Mouse (Mus musculus) liver, embryonic 12.5 days (tissue): ENCODE measurements around the gene Rmi2. TPM values are rescaled to one million over a fixed set of nuclear protein-coding genes. Genes with fewer than 3 reads are reported as not detected.

Experiments
- ATAC-seq: fragments of 200-750 bp; cut with Nextera tagmentation; 2 replicates; pipeline ENCODE4 v1.8.0; 2017; ENCODE audit warnings: moderate number of reproducible peaks, mild to moderate bottlenecking, moderate library complexity
- H3K27ac ChIP-seq: fragments of 300-500 bp; sonication (generic); 2 replicates; pipeline ENCODE4 v1.5.1; 2016; ENCODE audit warnings: mild to moderate bottlenecking
- H3K27me3 ChIP-seq: fragments of 300-500 bp; sonication (generic); replicated peaks from 2 replicates; pipeline ENCODE4 v1.6.1; 2016; ENCODE audit warnings: mild to moderate bottlenecking, moderate library complexity
- H3K36me3 ChIP-seq: fragments of 300-500 bp; sonication (generic); 2 replicates; pipeline ENCODE4 v1.6.1; 2016; ENCODE audit warnings: mild to moderate bottlenecking, moderate library complexity
- H3K4me1 ChIP-seq: fragments of 300-500 bp; sonication (generic); 2 replicates; pipeline ENCODE4 v1.6.1; 2016
- H3K4me2 ChIP-seq: fragments of 300-500 bp; sonication (generic); 2 replicates; pipeline ENCODE4 v1.6.1; 2016; ENCODE audit warnings: mild to moderate bottlenecking, moderate library complexity
- H3K4me3 ChIP-seq: fragments of 300-500 bp; sonication (generic); 2 replicates; pipeline ENCODE4 v1.5.1; 2016; ENCODE audit warnings: mild to moderate bottlenecking, moderate library complexity
- H3K9ac ChIP-seq: fragments of 300-500 bp; sonication (generic); 2 replicates; pipeline ENCODE4 v1.6.1; 2016; ENCODE audit warnings: mild to moderate bottlenecking, moderate library complexity
- H3K9me3 ChIP-seq: fragments of 300-500 bp; sonication (generic); replicated peaks from 2 replicates; pipeline ENCODE4 v1.6.1; 2016; ENCODE audit warnings: mild to moderate bottlenecking, moderate library complexity
- WGBS: fragments of 180-500 bp; shearing (Covaris S2); methylation state at CpG from one replicate; pipeline ENCODE4 v1.1.7; 2016; ENCODE audit not compliant: insufficient replicate concordance; 5-methylcytosine and 5-hydroxymethylcytosine counted together
- polyA plus RNA-seq: library from polyadenylated mRNA; unstranded; fragments of >200 nt; fragmentation: Nextera tagmentation; extraction: Ambion mirVana; gene quantifications from 2 replicates; pipeline ENCODE4 v1.2.1, GENCODE M21; 2016

Gene Rmi2
- polyA plus RNA-seq, 1 experiment from 2014 or later: 3.8 TPM

DNA sequence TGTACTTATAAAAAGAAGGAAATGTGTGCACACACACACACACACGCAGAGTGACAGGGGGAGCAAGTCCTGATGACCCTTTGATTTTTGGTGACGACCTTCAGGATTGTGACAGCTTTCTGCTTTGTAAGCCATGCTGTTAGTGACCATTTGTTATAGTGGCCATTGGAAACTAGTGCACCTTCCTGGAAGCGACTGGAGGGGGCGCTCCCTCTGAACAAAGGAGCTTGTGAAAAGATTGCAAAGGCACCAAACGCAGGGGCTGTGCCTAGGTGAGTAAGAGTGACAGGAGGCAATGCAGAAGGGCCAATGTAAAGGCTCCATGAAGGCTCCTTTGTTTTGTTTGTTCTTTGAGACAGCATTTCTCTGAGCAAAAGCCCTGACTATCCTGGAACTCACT is 68.0 kb downstream of the Rmi2 start:
- WGBS: 37% methylated on average over 5 of the region's 5 CpGs
- no peak for ATAC-seq
- Histone ChIP-seq H3K9ac (no peak overlapping the region), H3K36me3 (no peaks in the 10 kb centered on the region), H3K4me2 (no peak overlapping the region), H3K27me3 (no peaks in the 10 kb centered on the region), H3K4me1 (peaks cover 13% of the 10 kb centered on the region), H3K9me3 (no peaks in the 10 kb centered on the region), H3K4me3 (no peak overlapping the region), H3K27ac (no peak overlapping the region)

DNA sequence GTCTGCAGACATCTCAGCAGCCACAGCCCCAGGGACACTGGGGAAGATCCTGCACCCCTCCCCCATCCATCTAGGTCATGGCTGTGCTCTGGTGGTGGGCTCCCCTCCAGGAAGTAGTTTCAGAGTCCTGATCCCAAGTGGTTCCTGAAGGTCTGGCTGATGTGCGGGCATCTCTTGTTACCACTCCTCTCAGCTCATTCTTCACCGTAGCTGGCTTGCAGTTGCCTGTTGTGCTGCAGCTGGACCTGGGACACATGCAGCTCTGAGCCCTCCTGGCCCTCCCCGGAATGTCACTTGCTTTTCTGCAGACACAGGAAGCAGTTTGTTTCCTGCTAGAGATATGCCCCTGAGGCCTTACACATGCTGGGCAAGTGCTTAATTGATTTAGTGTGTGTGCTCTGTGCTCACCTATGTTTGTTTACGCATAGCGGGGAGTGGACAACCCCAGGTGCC is 70.8 kb downstream of the Rmi2 start:
- no peaks in the 10 kb centered on the region for H3K9me3 ChIP-seq
- H3K27ac ChIP-seq: no peak overlapping the region
- no peaks in the 10 kb centered on the region for H3K36me3 ChIP-seq
- WGBS: 23% methylated on average over 5 of the region's 5 CpGs
- H3K9ac ChIP-seq: no peak overlapping the region
- H3K4me2 ChIP-seq: no peak overlapping the region
- H3K4me3 ChIP-seq: no peak overlapping the region
- ATAC-seq: 0 out of 2 replicates have a peak, but pooled peaks have one; percentile 30
- H3K4me1 ChIP-seq: peaks cover 13% of the 10 kb centered on the region
- H3K27me3 ChIP-seq: no peaks in the 10 kb centered on the region

DNA sequence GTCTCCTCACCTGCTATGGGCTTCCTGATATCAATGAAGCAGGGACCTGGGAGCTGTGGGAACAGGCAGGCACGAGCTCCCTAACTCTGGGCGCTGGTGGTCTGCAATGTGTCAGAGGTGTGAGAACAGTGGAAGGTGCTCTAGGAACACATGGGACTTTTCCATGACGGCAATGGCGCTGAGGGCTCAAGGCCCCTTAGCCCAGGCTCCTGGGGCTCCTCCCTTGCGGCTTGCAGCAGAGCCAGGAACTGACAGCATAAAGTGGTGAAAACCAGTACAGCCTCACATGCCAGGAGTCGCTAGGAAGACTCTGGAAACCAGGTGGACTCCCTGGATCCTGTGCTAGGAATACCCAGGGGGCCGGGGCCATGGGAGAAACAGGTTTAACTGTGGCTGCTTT is 75.7 kb downstream of the Rmi2 start:
- 68% methylated on average over 7 of the region's 7 CpGs for WGBS
- no peak overlapping the region for H3K4me2 ChIP-seq
- H3K4me3 ChIP-seq: no peak overlapping the region
- no peak overlapping the region for H3K9ac ChIP-seq
- no peak for ATAC-seq
- peaks cover 7% of the 10 kb centered on the region for H3K4me1 ChIP-seq
- no peak overlapping the region for H3K27ac ChIP-seq
- H3K27me3 ChIP-seq: 0 out of 2 replicates have a peak, but pooled peaks cover 5% of the 10 kb centered on the region
- H3K36me3 ChIP-seq: no peaks in the 10 kb centered on the region
- H3K9me3 ChIP-seq: no peaks in the 10 kb centered on the region

DNA sequence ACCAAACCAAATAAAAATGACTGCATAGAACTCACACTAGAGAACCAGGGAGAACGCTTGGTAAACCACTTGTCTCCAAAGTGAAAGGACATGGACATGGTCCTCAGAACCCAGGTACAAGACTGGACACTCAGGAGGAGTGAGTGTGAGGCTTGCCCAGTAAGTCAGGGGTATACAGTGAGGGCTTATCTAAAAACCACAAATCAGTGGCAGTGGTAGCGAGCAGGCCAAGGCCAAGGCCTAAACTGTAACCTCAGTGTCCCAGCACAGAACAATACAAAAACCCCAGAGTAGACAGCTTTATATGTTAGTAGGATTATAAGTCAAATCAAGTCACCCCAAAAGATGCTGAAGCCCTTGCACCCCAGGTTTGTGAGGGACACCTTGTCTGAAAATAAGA is 76.2 kb downstream of the Rmi2 start:
- Histone ChIP-seq H3K27ac (no peak overlapping the region), H3K4me1 (peaks cover 2% of the 10 kb centered on the region), H3K4me3 (no peak overlapping the region), H3K9ac (no peak overlapping the region), H3K4me2 (no peak overlapping the region), H3K36me3 (no peaks in the 10 kb centered on the region), H3K27me3 (0 out of 2 replicates have a peak, but pooled peaks cover 5% of the 10 kb centered on the region), H3K9me3 (no peaks in the 10 kb centered on the region)
- WGBS: 54% methylated on average over 2 of the region's 2 CpGs
- ATAC-seq: no peak

DNA sequence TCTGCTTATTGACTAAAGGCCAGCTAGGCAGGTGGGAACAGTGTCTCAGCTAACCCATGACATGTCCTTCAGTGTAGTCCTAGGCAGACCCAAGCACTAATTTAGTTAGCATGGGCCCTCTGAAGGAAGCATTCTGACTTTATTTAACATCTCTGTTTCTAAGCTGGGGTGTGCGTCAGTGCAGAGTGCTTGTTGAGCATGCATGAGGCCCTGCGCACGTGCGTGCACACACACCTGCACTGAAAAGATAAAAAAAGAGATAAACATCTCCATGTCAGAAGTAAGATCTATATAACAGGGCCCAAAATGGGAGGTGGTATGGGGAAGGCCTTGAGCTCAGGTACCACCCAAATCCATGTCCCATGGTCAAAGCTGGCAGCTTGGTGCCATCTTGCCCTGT is 80.2 kb downstream of the Rmi2 start:
- ATAC-seq: no peak
- no peaks in the 10 kb centered on the region for H3K36me3 ChIP-seq
- no peaks in the 10 kb centered on the region for H3K4me1 ChIP-seq
- H3K9me3 ChIP-seq: no peaks in the 10 kb centered on the region
- no peak overlapping the region for H3K4me2 ChIP-seq
- no peak overlapping the region for H3K4me3 ChIP-seq
- WGBS: 73% methylated on average over 4 of the region's 4 CpGs
- no peak overlapping the region for H3K9ac ChIP-seq
- 0 out of 2 replicates have a peak, but pooled peaks cover 5% of the 10 kb centered on the region for H3K27me3 ChIP-seq
- H3K27ac ChIP-seq: no peak overlapping the region

DNA sequence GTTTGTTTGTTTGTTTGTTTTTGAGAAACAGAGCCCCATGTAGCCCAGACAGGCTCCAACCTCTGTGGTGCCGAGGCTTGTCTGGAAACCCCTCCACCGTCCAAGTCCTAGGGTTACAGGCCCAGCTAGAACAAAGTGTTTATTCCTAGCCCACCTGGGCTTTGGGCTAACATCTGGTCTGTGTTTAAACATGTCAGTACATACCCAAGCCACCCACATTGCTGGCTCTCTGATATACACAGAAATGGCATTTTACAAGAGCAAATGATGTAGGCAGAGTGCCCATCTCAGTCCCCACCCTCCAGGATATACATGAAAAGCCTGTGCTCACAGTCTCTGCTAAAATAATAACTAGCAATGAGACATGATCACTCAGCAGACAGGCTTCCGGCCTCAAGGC is 81.4 kb downstream of the Rmi2 start:
- WGBS: 65% methylated on average over 3 of the region's 3 CpGs
- H3K27ac ChIP-seq: no peak overlapping the region
- 0 out of 2 replicates have a peak, but pooled peaks cover 5% of the 10 kb centered on the region for H3K27me3 ChIP-seq
- no peak for ATAC-seq
- no peak overlapping the region for H3K9ac ChIP-seq
- no peaks in the 10 kb centered on the region for H3K9me3 ChIP-seq
- H3K4me3 ChIP-seq: no peak overlapping the region
- no peak overlapping the region for H3K4me2 ChIP-seq
- no peaks in the 10 kb centered on the region for H3K36me3 ChIP-seq
- H3K4me1 ChIP-seq: no peaks in the 10 kb centered on the region

DNA sequence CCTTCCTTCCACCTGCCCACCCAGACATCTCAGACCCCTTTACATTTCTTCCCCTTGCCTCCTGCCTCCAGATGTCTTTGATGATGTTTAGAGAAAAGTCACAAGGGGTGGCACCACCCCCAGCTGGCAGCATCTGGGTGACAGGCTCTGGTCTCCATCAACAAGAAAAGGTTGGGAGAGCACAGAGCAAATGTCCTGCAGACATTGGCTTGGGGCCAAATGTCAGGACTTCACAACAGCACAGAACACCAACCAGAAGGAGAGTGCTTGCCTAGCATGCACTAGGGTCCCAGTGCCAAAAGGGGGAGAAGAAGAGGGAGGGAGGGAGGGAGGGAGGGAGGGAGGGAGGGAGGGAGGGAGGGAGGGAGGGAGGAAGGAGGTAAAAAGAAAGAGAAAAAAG is 85.0 kb downstream of the Rmi2 start:
- no peak overlapping the region for H3K27ac ChIP-seq

DNA sequence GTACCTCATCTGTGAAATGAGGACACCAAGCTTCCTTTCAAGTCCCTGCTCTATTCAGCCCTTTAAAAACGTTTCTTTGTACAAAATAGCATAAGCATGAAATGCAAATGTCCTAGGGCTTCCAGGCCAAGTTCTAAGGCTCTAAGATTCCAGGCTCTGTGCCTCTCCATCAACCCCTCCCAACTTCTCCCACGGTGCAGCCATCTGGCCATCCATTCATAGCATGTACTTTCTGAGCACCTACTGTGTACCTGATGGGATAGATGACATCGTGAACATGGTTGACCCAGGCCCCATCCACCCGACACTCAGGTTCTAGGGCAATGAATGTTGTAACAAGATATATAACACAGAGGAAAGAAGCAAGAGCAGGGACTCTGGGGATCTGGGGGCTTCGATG is 88.7 kb downstream of the Rmi2 start:
- no peak overlapping the region for H3K4me3 ChIP-seq
- no peak for ATAC-seq
- 54% methylated on average over 5 of the region's 5 CpGs for WGBS
- H3K36me3 ChIP-seq: no peaks in the 10 kb centered on the region
- H3K9me3 ChIP-seq: no peaks in the 10 kb centered on the region
- H3K9ac ChIP-seq: no peak overlapping the region
- no peak overlapping the region for H3K27ac ChIP-seq
- H3K4me2 ChIP-seq: no peak overlapping the region
- no peaks in the 10 kb centered on the region for H3K27me3 ChIP-seq
- no peaks in the 10 kb centered on the region for H3K4me1 ChIP-seq

More for the DNA sequence above, 85.0 kb downstream of the Rmi2 start:
- no peaks in the 10 kb centered on the region for H3K9me3 ChIP-seq
- H3K4me2 ChIP-seq: no peak overlapping the region
- H3K4me1 ChIP-seq: no peaks in the 10 kb centered on the region
- H3K27me3 ChIP-seq: no peaks in the 10 kb centered on the region
- no peak overlapping the region for H3K9ac ChIP-seq
- no peak overlapping the region for H3K4me3 ChIP-seq
- H3K36me3 ChIP-seq: no peaks in the 10 kb centered on the region
- ATAC-seq: no peak

DNA sequence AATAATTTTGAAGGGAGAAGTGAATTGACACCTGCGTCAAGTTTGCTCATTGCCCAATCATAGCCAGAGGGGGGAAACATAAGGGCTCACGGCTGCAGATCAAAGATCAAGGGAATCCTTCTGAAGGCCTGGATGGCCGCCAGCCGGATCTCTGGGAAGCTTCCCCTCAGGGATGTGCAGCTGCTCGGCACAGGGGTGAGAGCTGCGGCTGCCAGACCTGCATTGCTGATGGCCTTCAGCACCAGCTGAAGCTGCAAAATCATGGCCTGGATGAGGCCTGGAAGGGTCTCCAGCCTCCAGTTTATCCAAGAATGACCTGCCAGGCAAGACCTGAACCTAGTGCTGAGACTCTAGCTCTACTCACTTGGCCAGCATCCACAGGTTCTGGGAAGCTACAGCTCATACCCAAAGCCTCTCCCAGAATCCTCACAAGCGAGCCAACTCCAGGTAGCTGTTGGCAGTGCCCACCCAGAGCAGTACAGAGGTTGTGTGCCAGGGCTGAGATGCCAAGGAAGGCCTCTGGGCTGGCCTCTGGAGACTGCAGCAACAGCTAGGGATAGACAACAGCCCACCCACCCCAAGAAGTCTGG is 90.8 kb downstream of the Rmi2 start:
- H3K27ac ChIP-seq: no peak overlapping the region
- WGBS: 59% methylated on average over 7 of the region's 7 CpGs
- no peak overlapping the region for H3K9ac ChIP-seq
- H3K9me3 ChIP-seq: peaks cover 2% of the 10 kb centered on the region; the same call in 1 of the 2 replicates
- no peak overlapping the region for H3K4me3 ChIP-seq
- no peaks in the 10 kb centered on the region for H3K4me1 ChIP-seq
- no peak overlapping the region for H3K4me2 ChIP-seq
- no peaks in the 10 kb centered on the region for H3K27me3 ChIP-seq
- ATAC-seq: no peak
- H3K36me3 ChIP-seq: no peaks in the 10 kb centered on the region

DNA sequence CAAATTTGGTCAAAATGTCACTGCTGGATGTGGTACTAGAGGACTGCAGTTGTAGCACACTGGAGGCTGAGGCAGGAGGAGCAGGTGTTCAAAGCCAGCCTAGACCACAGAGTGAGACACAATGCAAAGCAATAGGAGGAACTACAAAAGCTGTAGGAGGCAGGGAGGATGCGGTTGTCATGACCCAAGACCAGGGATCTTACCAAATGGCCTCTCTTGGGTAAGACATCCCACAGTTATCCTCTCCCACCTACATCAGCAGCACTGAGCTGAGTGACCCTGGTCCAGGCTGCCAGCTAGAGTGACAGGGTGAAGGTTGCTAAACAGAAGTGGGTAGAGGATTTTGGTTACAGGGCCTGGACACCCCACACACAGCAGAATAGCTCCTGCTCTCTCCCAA is 92.2 kb downstream of the Rmi2 start:
- Histone ChIP-seq H3K4me2 (no peak overlapping the region), H3K27me3 (no peaks in the 10 kb centered on the region)

DNA sequence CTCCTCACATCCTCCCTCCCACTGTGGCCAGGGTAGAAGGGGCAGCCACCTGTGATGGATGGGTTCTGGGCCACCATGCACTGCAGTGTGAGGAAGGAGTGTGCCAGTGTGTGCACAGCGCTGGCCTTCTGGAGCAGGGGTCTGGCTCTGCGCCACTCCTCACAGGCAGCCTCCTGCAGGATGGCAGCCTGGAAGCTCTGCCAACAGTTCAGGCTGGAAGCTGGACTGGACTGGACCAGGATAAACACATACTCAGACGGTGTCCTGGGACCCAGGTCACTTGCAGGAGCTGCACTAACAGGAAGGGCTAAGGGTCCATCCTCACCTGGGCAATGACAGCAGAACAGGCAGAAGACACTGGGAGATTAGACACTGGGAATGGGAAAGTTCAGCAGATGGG is 98.5 kb downstream of the Rmi2 start:
- no peak overlapping the region for H3K4me2 ChIP-seq
- no peak overlapping the region for H3K27ac ChIP-seq
- no peak for ATAC-seq
- H3K27me3 ChIP-seq: no peaks in the 10 kb centered on the region
- H3K4me1 ChIP-seq: peaks cover 8% of the 10 kb centered on the region; the same call in 1 of the 2 replicates
- H3K9me3 ChIP-seq: peaks cover 5% of the 10 kb centered on the region; the same call in 1 of the 2 replicates
- H3K4me3 ChIP-seq: no peak overlapping the region
- H3K36me3 ChIP-seq: no peaks in the 10 kb centered on the region
- 57% methylated on average over 3 of the region's 3 CpGs for WGBS
- H3K9ac ChIP-seq: no peak overlapping the region

More for the DNA sequence above, 92.2 kb downstream of the Rmi2 start:
- Histone ChIP-seq H3K36me3 (no peaks in the 10 kb centered on the region), H3K9me3 (peaks cover 5% of the 10 kb centered on the region; the same call in 1 of the 2 replicates), H3K4me3 (no peak overlapping the region), H3K27ac (no peak overlapping the region), H3K4me1 (no peaks in the 10 kb centered on the region), H3K9ac (no peak overlapping the region)
- no peak for ATAC-seq
- WGBS: 53% methylated on average over 1 of the region's 1 CpGs

DNA sequence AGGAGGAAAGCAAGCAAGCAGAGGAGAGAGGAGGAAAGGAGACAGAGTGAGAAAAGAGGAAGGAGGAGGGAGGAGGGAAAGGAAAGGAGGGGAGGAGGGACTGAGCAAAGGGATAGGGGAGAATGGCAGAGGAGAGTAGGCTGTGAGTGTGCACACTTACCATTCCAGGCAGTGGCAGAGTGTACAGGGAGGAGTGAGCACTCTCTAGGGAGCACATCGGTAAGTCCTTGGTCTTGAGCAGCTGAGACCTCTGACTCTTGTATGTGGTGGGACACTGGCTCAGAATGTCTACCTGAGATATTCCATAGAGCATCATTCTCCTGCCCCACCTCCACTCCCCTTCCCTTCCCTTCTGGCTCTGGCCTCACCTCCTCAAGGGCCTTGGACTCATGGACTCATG is 99.2 kb downstream of the Rmi2 start:
- H3K27me3 ChIP-seq: no peaks in the 10 kb centered on the region
- no peaks in the 10 kb centered on the region for H3K36me3 ChIP-seq
- H3K4me2 ChIP-seq: no peak overlapping the region
- no peak overlapping the region for H3K27ac ChIP-seq
- no peak overlapping the region for H3K9ac ChIP-seq
- no peak overlapping the region for H3K4me3 ChIP-seq
- peaks cover 8% of the 10 kb centered on the region; the same call in 1 of the 2 replicates for H3K4me1 ChIP-seq
- H3K9me3 ChIP-seq: peaks cover 5% of the 10 kb centered on the region; the same call in 1 of the 2 replicates
- ATAC-seq: no peak; the same call in 1 of the 2 replicates
- WGBS: 91% methylated on average over 1 of the region's 1 CpGs
